Mouse (Mus musculus): ENCODE data around the gene Msx2.

DNA sequence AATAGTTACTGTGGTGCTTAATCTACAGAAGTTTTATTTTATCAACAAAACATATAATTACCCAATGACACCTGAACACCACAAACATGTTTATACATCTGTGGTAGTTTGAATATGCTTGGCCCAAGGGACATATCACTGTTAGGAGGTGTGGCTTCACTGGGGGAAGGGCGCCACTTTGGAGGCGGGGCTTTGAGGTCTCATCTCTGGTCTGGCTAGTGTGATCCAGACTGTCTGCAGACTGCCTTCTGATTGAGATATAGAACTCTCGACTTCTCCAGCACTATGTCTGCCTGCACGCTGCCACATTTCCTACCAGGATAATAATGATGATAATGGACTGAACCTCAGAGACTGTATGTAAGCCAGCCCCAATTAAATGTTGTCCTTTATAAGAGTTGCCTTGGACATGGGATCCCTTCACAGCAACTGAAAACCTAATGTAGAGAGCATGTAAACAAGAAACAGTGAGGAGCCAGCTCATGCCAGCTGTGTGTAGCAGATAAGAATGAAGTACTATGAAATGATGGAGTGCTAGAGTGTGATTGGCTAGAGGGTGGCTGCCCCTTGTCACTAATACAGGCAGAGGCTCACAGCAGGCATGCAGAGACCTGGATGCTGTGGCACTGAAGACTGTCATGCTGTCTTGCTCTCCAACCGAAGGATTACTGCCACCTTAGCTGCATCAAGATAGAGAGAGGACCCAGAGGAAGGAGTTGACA, 31.4 kb downstream of the Msx2 start:
- TF ChIP-seq EP300 (optimal IDR thresholded peaks at IDR 0.05) = no peak
- no peak for TF ChIP-seq CTCF (IDR thresholded peaks at IDR 0.05; ENCODE audit: low read depth)

All from stomach, postnatal 0 days (tissue).